8 mouse cellular contexts compared by ENCODE assay signal in the genomic region with DNA sequence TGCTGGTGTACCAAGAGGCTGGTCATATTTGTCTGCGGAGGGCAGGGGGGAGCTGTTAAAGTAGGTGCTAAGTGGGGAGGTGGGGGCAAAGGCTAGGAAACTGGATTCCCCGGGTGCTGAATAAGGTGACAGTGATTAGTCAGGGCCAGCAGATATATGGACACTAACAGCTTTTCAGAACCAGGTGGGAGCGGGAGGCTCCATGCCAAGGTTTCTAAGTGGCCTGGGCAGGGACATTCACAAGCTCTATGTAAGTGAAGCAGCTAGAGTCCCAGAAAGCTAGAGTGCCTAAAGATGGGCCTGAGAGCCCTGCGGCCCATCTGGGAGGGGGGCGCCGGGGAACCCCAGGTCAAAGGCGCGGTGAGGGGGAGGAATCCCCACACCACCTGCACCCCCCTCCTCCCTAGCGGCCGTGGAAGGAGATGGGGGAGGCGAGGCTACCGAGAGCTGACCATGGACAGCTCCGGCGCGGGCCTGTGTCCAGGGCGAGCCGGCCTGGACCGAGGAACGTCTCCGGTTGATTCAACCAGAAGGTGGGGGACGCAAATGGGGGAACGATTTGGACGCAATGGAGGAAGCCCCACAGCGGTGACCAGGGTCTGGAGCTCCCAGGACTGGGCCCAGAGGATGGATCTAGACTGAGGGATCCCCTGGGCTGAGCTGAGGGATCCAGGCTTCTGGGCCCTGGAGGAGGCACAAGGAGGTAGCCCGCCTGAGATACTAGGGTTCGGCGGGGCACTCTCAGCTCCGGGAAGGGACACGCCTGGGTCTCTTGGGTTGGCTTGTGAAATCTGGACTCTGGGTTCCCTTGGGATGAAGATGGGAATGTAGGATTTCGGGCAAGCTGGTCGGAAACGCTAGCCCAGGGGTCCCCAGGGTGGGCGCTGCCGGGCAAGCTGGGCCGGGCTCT. TPM values are rescaled to one million over a fixed set of nuclear protein-coding genes. Genes with fewer than 3 reads are reported as not detected.
A peak's percentile ranks its signal among the peaks of the same experiment; 100 is the strongest.
DNase-seq lines count a peak whose midpoint lies in the region; ATAC-seq and TF ChIP-seq lines count a peak whose summit lies in the region.

No protein-coding gene starts in this region.

- H3K4me1 ChIP-seq in spleen, adult 2 months (ENCODE audit: control insufficient read depth, insufficient read depth, insufficient read length), result peaks cover 19% of the 10 kb centered on the region
- H3K4me1 ChIP-seq in heart, embryonic 11.5 days (ENCODE audit: control insufficient read depth, insufficient read depth, low read length), result peaks cover 29% of the 10 kb centered on the region
- peaks cover 33% of the 10 kb centered on the region for H3K4me1 ChIP-seq in kidney, embryonic 16.5 days (ENCODE audit: insufficient read depth, low read length)
- H3K4me1 ChIP-seq in midbrain, embryonic 10.5 days, result peaks cover 68% of the 10 kb centered on the region

- H3K27ac ChIP-seq in spleen, adult 2 months (ENCODE audit: insufficient read depth, low read length), result no peak overlapping the region
- no peak overlapping the region for H3K27ac ChIP-seq in heart, embryonic 11.5 days (ENCODE audit: low read depth, low read length)
- H3K27ac ChIP-seq in kidney, embryonic 16.5 days (ENCODE audit: low read length), result no peak overlapping the region
- H3K27ac ChIP-seq in midbrain, embryonic 10.5 days (replicated peaks), result peak overlapping the region; percentile 89

- peak overlapping the region; percentile 98 for H3K4me2 ChIP-seq in heart, embryonic 11.5 days
- peak overlapping the region; percentile 98 for H3K4me2 ChIP-seq in kidney, embryonic 16.5 days (replicated peaks; ENCODE audit: low read depth, low read length)

- no peaks in the 10 kb centered on the region for H3K9me3 ChIP-seq in heart, embryonic 11.5 days (replicated peaks; ENCODE audit: control insufficient read depth, low read length)
- no peaks in the 10 kb centered on the region for H3K9me3 ChIP-seq in kidney, embryonic 16.5 days (ENCODE audit: low read length)
- H3K9me3 ChIP-seq in midbrain, embryonic 10.5 days (replicated peaks), result no peaks in the 10 kb centered on the region

- peak overlapping the region; percentile 71; the same call in 1 of the 2 replicates for H3K9ac ChIP-seq in heart, embryonic 11.5 days (ENCODE audit: low read depth, low read length)
- H3K9ac ChIP-seq in kidney, embryonic 16.5 days (replicated peaks; ENCODE audit: low read length), result peak overlapping the region; percentile 67

- 16% methylated on average over 35 of the region's 35 CpGs for WGBS in spleen, adult 2 months
- 4% methylated on average over 35 of the region's 35 CpGs for WGBS in heart, embryonic 11.5 days (ENCODE audit: insufficient replicate concordance)
- WGBS in kidney, embryonic 16.5 days, result 4% methylated on average over 34 of the region's 35 CpGs
- WGBS in midbrain, embryonic 10.5 days, result 4% methylated on average over 35 of the region's 35 CpGs

- peak overlapping the region; percentile 41; the same call in 1 of the 2 replicates for H3K4me3 ChIP-seq in spleen, adult 2 months (ENCODE audit: extremely low read depth, insufficient read depth, insufficient read length)
- peak overlapping the region; percentile 56 for H3K4me3 ChIP-seq in heart, embryonic 11.5 days (ENCODE audit: low read depth, low read length)
- peak overlapping the region; percentile 60 for H3K4me3 ChIP-seq in kidney, embryonic 16.5 days (ENCODE audit: low read length)
- peak overlapping the region; percentile 88 for H3K4me3 ChIP-seq in midbrain, embryonic 10.5 days

- TF ChIP-seq POLR2A in spleen, adult 2 months (IDR thresholded peaks at IDR 0.05; ENCODE audit: low read depth, low read length), result no peak

- no peak for DNase-seq in spleen, adult 2 months (ENCODE audit: low read depth in 1 of 2, low spot score in 2 of 2)
- DNase-seq in spleen, adult 12 weeks (ENCODE audit: low spot score), result no peak
- DNase-seq in cerebellum, postnatal 14 days, result peak; percentile 80 to 81
- peak; percentile 60 for DNase-seq in midbrain, embryonic 10.5 days (ENCODE audit: low spot score)
- peak; percentile 46 for DNase-seq in urinary bladder, adult 2 months (ENCODE audit: low spot score)
- no peak for DNase-seq in frontal cortex, postnatal 10 days (ENCODE audit: low spot score in 2 of 2)

- peaks cover 23% of the 10 kb centered on the region for H3K27me3 ChIP-seq in spleen, adult 2 months (ENCODE audit: control insufficient read depth, insufficient read depth, low read length)
- H3K27me3 ChIP-seq in heart, embryonic 11.5 days (ENCODE audit: control insufficient read depth, insufficient read depth, low read length), result peaks cover 68% of the 10 kb centered on the region
- H3K27me3 ChIP-seq in kidney, embryonic 16.5 days (ENCODE audit: insufficient read depth, low read length), result peaks cover 66% of the 10 kb centered on the region
- H3K27me3 ChIP-seq in midbrain, embryonic 10.5 days (ENCODE audit: low read depth, poor library complexity, severe bottlenecking), result peaks cover 83% of the 10 kb centered on the region

- ATAC-seq in heart, embryonic 11.5 days (replicated peaks; ENCODE audit: insufficient number of reproducible peaks, low FRiP score, low TSS enrichment), result no peak
- no peak for ATAC-seq in kidney, embryonic 16.5 days (ENCODE audit: low FRiP score, low TSS enrichment)

- no peak for TF ChIP-seq CTCF in spleen, adult 2 months (IDR thresholded peaks at IDR 0.05; ENCODE audit: extremely low read depth, insufficient read depth, insufficient read length, insufficient replicate concordance)

- H3K36me3 ChIP-seq in spleen, adult 2 months (ENCODE audit: control insufficient read depth, insufficient read depth, low read length), result no peaks in the 10 kb centered on the region
- no peaks in the 10 kb centered on the region for H3K36me3 ChIP-seq in heart, embryonic 11.5 days (ENCODE audit: control insufficient read depth, insufficient read depth, low read length)
- H3K36me3 ChIP-seq in kidney, embryonic 16.5 days (ENCODE audit: insufficient read depth, low read length), result no peaks in the 10 kb centered on the region
- no peaks in the 10 kb centered on the region; the same call in 1 of the 2 replicates for H3K36me3 ChIP-seq in midbrain, embryonic 10.5 days

RNA-seq across cellular contexts. Expression of a gene that starts 0.8 kb away (rescaled TPM):
- polyA plus RNA-seq in spleen, adult 2 months (2012; rRNA removed), result 0.22 and 0.27 TPM in 2 replicates
- 2.0 and 3.7 TPM in 2 replicates for polyA plus RNA-seq in heart, embryonic 11.5 days (2014; fragmentation: Nextera tagmentation; extraction: Ambion mirVana)
- 5.1 and 6.3 TPM in 2 replicates for polyA plus RNA-seq in kidney, embryonic 16.5 days (2015; fragmentation: Nextera tagmentation; extraction: Ambion mirVana)
- polyA plus RNA-seq in midbrain, embryonic 10.5 days (2016; fragmentation: Nextera tagmentation; extraction: Ambion mirVana), result 6.4 and 7.4 TPM in 2 replicates
- 1.4 and 1.9 TPM in 2 replicates for polyA plus RNA-seq in urinary bladder, adult 2 months (2012; rRNA removed)

RNA-seq across cellular contexts. Expression of a gene that starts 4.4 kb away (rescaled TPM):
- polyA plus RNA-seq in spleen, adult 2 months (2012; rRNA removed), result 0.90 and 2.1 TPM in 2 replicates
- polyA plus RNA-seq in heart, embryonic 11.5 days (2014; fragmentation: Nextera tagmentation; extraction: Ambion mirVana), result 1.6 and 1.7 TPM in 2 replicates
- polyA plus RNA-seq in kidney, embryonic 16.5 days (2015; fragmentation: Nextera tagmentation; extraction: Ambion mirVana), result 1.7 and 1.9 TPM in 2 replicates
- polyA plus RNA-seq in midbrain, embryonic 10.5 days (2016; fragmentation: Nextera tagmentation; extraction: Ambion mirVana), result 1.0 and 1.4 TPM in 2 replicates
- polyA plus RNA-seq in urinary bladder, adult 2 months (2012; rRNA removed), result 19.2 and 21.0 TPM in 2 replicates

RNA-seq across cellular contexts. Expression of a gene that starts 29.5 kb away (rescaled TPM):
- 273 and 277 TPM in 2 replicates for polyA plus RNA-seq in spleen, adult 2 months (2012; rRNA removed)
- polyA plus RNA-seq in heart, embryonic 11.5 days (2014; fragmentation: Nextera tagmentation; extraction: Ambion mirVana), result 51.6 and 72.0 TPM in 2 replicates
- polyA plus RNA-seq in kidney, embryonic 16.5 days (2015; fragmentation: Nextera tagmentation; extraction: Ambion mirVana), result 211 and 227 TPM in 2 replicates
- polyA plus RNA-seq in midbrain, embryonic 10.5 days (2016; fragmentation: Nextera tagmentation; extraction: Ambion mirVana), result 254 and 268 TPM in 2 replicates
- 364 and 412 TPM in 2 replicates for polyA plus RNA-seq in urinary bladder, adult 2 months (2012; rRNA removed)

RNA-seq across cellular contexts. Expression of a gene that starts 30.9 kb away (rescaled TPM):
- 0.04 and 0.09 TPM in 2 replicates for polyA plus RNA-seq in spleen, adult 2 months (2012; rRNA removed)
- polyA plus RNA-seq in heart, embryonic 11.5 days (2014; fragmentation: Nextera tagmentation; extraction: Ambion mirVana), result 24.3 and 30.1 TPM in 2 replicates
- 1.7 and 1.8 TPM in 2 replicates for polyA plus RNA-seq in kidney, embryonic 16.5 days (2015; fragmentation: Nextera tagmentation; extraction: Ambion mirVana)
- polyA plus RNA-seq in midbrain, embryonic 10.5 days (2016; fragmentation: Nextera tagmentation; extraction: Ambion mirVana), result 0.12 and 0.29 TPM in 2 replicates
- polyA plus RNA-seq in urinary bladder, adult 2 months (2012; rRNA removed), result 0.59 and 1.1 TPM in 2 replicates

RNA-seq across cellular contexts. Expression of a gene that starts 32.4 kb away (rescaled TPM):
- 7.9 and 10.0 TPM in 2 replicates for polyA plus RNA-seq in spleen, adult 2 months (2012; rRNA removed)
- 7.0 and 9.8 TPM in 2 replicates for polyA plus RNA-seq in heart, embryonic 11.5 days (2014; fragmentation: Nextera tagmentation; extraction: Ambion mirVana)
- 22.3 and 23.6 TPM in 2 replicates for polyA plus RNA-seq in kidney, embryonic 16.5 days (2015; fragmentation: Nextera tagmentation; extraction: Ambion mirVana)
- 7.0 and 9.6 TPM in 2 replicates for polyA plus RNA-seq in midbrain, embryonic 10.5 days (2016; fragmentation: Nextera tagmentation; extraction: Ambion mirVana)
- polyA plus RNA-seq in urinary bladder, adult 2 months (2012; rRNA removed), result 33.6 and 39.8 TPM in 2 replicates

Comparison
In these comparisons a context has a peak if more than half of its experiments do, and no peak if none do; other contexts are left out.
1. DNase-seq: peak in cerebellum, postnatal 14 days (2 of 2), midbrain, embryonic 10.5 days (single experiment) and urinary bladder, adult 2 months (single experiment); none in spleen, adult 2 months (0 of 2), spleen, adult 12 weeks (single experiment) and frontal cortex, postnatal 10 days (0 of 2).
2. Peak in every context shown above with its lines, with median percentiles within 50 percentile points of each other: H3K4me3 ChIP-seq.